Mouse (Mus musculus): Measurements from ENCODE around the gene Tet2. TPM values are rescaled to one million over a fixed set of nuclear protein-coding genes. Genes with fewer than 3 reads are reported as not detected.

The Tet2 gene
- polyA plus RNA-seq, 1 experiment from 2014 or later: 12.9 TPM

- 92% methylated on average over 7 of the region's 7 CpGs for WGBS
- TF ChIP-seq EP300 (optimal IDR thresholded peaks at IDR 0.05) (no peak), CTCF (IDR thresholded peaks at IDR 0.05; ENCODE audit: low read depth) (no peak)
- Histone ChIP-seq H3K27ac (replicated peaks) (no peak overlapping the region), H3K9ac (ENCODE audit: low read length) (no peak overlapping the region), H3K4me1 (replicated peaks; ENCODE audit: control insufficient read depth, insufficient read depth) (no peaks in the 10 kb centered on the region), H3K9me3 (ENCODE audit: control insufficient read depth, low read length) (no peaks in the 10 kb centered on the region), H3K27me3 (ENCODE audit: control insufficient read depth, insufficient read depth, low read length) (no peaks in the 10 kb centered on the region), H3K4me2 (replicated peaks; ENCODE audit: low read depth) (no peak overlapping the region), H3K36me3 (ENCODE audit: control insufficient read depth, insufficient read depth, low read length) (peaks cover 2% of the 10 kb centered on the region; the same call in 1 of the 2 replicates), H3K4me3 (ENCODE audit: low read depth, low read length) (no peak overlapping the region)
- ATAC-seq (ENCODE audit: low FRiP score, low TSS enrichment) (no peak), DNase-seq (ENCODE audit: low spot score) (no peak)
These were observed 31.5 kb downstream of the Tet2 start for GRCm38 (mm10) chr3:133513475-133513874.

DNA sequence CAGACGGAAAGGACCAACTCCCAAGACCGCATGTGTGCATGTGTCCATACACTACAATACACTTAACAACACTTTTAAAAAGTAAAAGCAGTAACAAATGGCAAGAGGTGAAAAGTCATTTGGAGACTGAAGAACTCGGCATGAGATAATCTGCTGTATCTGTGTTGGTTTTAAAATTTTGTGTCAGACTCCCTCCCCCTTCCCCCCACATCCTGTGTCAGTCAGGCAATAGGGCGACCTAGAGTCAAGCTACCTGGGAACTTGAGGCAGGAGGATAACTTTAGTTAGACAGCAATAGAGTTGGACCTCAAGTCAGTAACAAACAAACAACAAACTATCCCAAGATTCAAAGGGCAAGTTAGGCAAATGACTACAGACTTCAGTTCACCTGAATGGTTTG is 34.6 kb downstream of the Tet2 start:
- H3K9ac ChIP-seq (ENCODE audit: low read length): no peak overlapping the region
- 77% methylated on average over 4 of the region's 4 CpGs for WGBS
- no peak overlapping the region for H3K4me3 ChIP-seq (ENCODE audit: low read depth, low read length)
- TF ChIP-seq CTCF (IDR thresholded peaks at IDR 0.05; ENCODE audit: low read depth) (no peak), EP300 (optimal IDR thresholded peaks at IDR 0.05) (no peak)
- H3K4me2 ChIP-seq (replicated peaks; ENCODE audit: low read depth): no peak overlapping the region
- H3K27me3 ChIP-seq (ENCODE audit: control insufficient read depth, insufficient read depth, low read length): no peaks in the 10 kb centered on the region
- ATAC-seq (ENCODE audit: low FRiP score, low TSS enrichment): no peak
- no peak overlapping the region for H3K27ac ChIP-seq (replicated peaks)
- no peak for DNase-seq (ENCODE audit: low spot score)
- no peaks in the 10 kb centered on the region for H3K4me1 ChIP-seq (replicated peaks; ENCODE audit: control insufficient read depth, insufficient read depth)
- H3K36me3 ChIP-seq (ENCODE audit: control insufficient read depth, insufficient read depth, low read length): peaks cover 2% of the 10 kb centered on the region; the same call in 1 of the 2 replicates
- no peaks in the 10 kb centered on the region for H3K9me3 ChIP-seq (ENCODE audit: control insufficient read depth, low read length)

GRCm38 (mm10) chr3:133509796-133510195 is 35.1 kb downstream of the Tet2 start:
- WGBS: 78% methylated on average over 2 of the region's 2 CpGs
- H3K36me3 ChIP-seq (ENCODE audit: control insufficient read depth, insufficient read depth, low read length): peaks cover 2% of the 10 kb centered on the region; the same call in 1 of the 2 replicates
- ATAC-seq (ENCODE audit: low FRiP score, low TSS enrichment): no peak

GRCm38 (mm10) chr3:133508881-133509280 is 36.1 kb downstream of the Tet2 start:
- TF ChIP-seq CTCF (IDR thresholded peaks at IDR 0.05; ENCODE audit: low read depth) (no peak), EP300 (optimal IDR thresholded peaks at IDR 0.05) (no peak)
- no peaks in the 10 kb centered on the region for H3K27me3 ChIP-seq (ENCODE audit: control insufficient read depth, insufficient read depth, low read length)
- WGBS: 95% methylated on average over 3 of the region's 3 CpGs
- H3K4me3 ChIP-seq (ENCODE audit: low read depth, low read length): no peak overlapping the region
- H3K27ac ChIP-seq (replicated peaks): no peak overlapping the region
- H3K36me3 ChIP-seq (ENCODE audit: control insufficient read depth, insufficient read depth, low read length): peaks cover 1% of the 10 kb centered on the region; the same call in 1 of the 2 replicates
- no peaks in the 10 kb centered on the region for H3K4me1 ChIP-seq (replicated peaks; ENCODE audit: control insufficient read depth, insufficient read depth)
- no peak overlapping the region for H3K9ac ChIP-seq (ENCODE audit: low read length)
- ATAC-seq (ENCODE audit: low FRiP score, low TSS enrichment) (no peak), DNase-seq (ENCODE audit: low spot score) (no peak)
- no peaks in the 10 kb centered on the region for H3K9me3 ChIP-seq (ENCODE audit: control insufficient read depth, low read length)
- no peak overlapping the region for H3K4me2 ChIP-seq (replicated peaks; ENCODE audit: low read depth)

More at GRCm38 (mm10) chr3:133509796-133510195, 35.1 kb downstream of the Tet2 start:
- Histone ChIP-seq H3K27ac (replicated peaks) (no peak overlapping the region), H3K4me2 (replicated peaks; ENCODE audit: low read depth) (no peak overlapping the region), H3K4me3 (ENCODE audit: low read depth, low read length) (no peak overlapping the region), H3K9ac (ENCODE audit: low read length) (no peak overlapping the region), H3K4me1 (replicated peaks; ENCODE audit: control insufficient read depth, insufficient read depth) (no peaks in the 10 kb centered on the region), H3K27me3 (ENCODE audit: control insufficient read depth, insufficient read depth, low read length) (no peaks in the 10 kb centered on the region), H3K9me3 (ENCODE audit: control insufficient read depth, low read length) (no peaks in the 10 kb centered on the region)
- no peak for DNase-seq (ENCODE audit: low spot score)
- no peak for TF ChIP-seq EP300 (optimal IDR thresholded peaks at IDR 0.05)
- TF ChIP-seq CTCF (IDR thresholded peaks at IDR 0.05; ENCODE audit: low read depth): no peak

DNA sequence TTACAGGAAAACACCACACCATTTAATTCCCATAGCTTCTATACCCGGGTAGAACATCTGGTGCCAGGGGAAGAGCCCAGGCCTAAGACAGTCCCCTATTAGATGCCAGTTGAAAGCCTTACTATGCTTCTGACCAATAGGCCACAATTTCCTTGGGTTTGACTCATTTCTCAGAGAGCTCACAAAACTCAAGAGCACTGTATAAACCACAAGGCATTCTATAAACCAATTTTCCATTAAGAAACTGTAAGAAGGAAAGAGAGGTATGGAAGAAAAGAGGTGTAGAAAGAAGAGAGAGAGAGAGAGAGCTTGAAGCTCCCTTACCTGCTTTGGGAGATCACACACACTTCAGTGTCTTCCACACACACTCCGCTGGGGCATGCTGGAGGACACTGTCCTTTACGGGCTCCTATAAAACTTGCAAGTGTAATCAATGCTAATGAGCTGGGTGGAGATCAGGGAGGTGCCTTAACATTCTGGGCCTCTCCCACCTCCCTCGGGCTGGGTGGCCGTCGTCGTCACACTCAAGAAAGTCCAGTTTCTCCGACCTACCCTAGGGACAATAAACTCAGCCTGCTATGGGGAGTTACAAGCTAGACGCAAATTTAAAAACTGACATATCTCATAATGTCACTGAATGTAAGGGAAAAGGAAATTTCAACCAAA is 38.5 kb downstream of the Tet2 start:
- H3K4me2 ChIP-seq (replicated peaks; ENCODE audit: low read depth): no peak overlapping the region
- no peak overlapping the region for H3K9ac ChIP-seq (ENCODE audit: low read length)
- no peaks in the 10 kb centered on the region for H3K4me1 ChIP-seq (replicated peaks; ENCODE audit: control insufficient read depth, insufficient read depth)
- ATAC-seq (ENCODE audit: low FRiP score, low TSS enrichment): no peak
- H3K27me3 ChIP-seq (ENCODE audit: control insufficient read depth, insufficient read depth, low read length): no peaks in the 10 kb centered on the region
- DNase-seq (ENCODE audit: low spot score): no peak
- H3K36me3 ChIP-seq (ENCODE audit: control insufficient read depth, insufficient read depth, low read length): no peaks in the 10 kb centered on the region; the same call in 1 of the 2 replicates
- no peaks in the 10 kb centered on the region for H3K9me3 ChIP-seq (ENCODE audit: control insufficient read depth, low read length)
- H3K27ac ChIP-seq (replicated peaks): no peak overlapping the region
- 69% methylated on average over 9 of the region's 9 CpGs for WGBS
- TF ChIP-seq CTCF (IDR thresholded peaks at IDR 0.05; ENCODE audit: low read depth) (no peak), EP300 (optimal IDR thresholded peaks at IDR 0.05) (no peak)
- no peak overlapping the region for H3K4me3 ChIP-seq (ENCODE audit: low read depth, low read length)

DNA sequence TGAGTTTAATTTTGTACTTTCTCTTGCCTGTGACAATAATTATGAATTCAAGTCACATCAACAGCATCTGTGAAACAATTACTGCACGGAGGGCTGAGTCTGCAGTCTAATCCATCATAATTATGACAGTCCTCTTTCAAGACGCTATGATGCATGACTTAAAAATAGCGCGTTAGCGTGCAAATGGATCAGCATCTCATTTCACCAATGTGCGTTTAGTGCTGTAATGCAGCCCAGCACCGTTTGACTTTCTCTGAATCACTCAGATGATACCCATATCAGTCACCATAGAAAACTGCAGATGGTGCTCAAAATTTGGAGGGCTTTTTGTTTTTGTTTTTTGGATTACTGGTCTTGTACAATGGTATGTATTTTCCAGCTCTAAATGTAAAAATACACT is 48.0 kb downstream of the Tet2 start:
- WGBS: 75% methylated on average over 7 of the region's 7 CpGs
- DNase-seq (ENCODE audit: low spot score) (no peak), ATAC-seq (ENCODE audit: low FRiP score, low TSS enrichment) (no peak)
- Histone ChIP-seq H3K4me2 (replicated peaks; ENCODE audit: low read depth) (no peak overlapping the region), H3K36me3 (ENCODE audit: control insufficient read depth, insufficient read depth, low read length) (no peaks in the 10 kb centered on the region), H3K4me1 (replicated peaks; ENCODE audit: control insufficient read depth, insufficient read depth) (no peaks in the 10 kb centered on the region), H3K9ac (ENCODE audit: low read length) (no peak overlapping the region), H3K27me3 (ENCODE audit: control insufficient read depth, insufficient read depth, low read length) (no peaks in the 10 kb centered on the region), H3K9me3 (ENCODE audit: control insufficient read depth, low read length) (no peaks in the 10 kb centered on the region), H3K4me3 (ENCODE audit: low read depth, low read length) (no peak overlapping the region), H3K27ac (replicated peaks) (no peak overlapping the region)
- no peak for TF ChIP-seq EP300 (optimal IDR thresholded peaks at IDR 0.05)
- no peak for TF ChIP-seq CTCF (IDR thresholded peaks at IDR 0.05; ENCODE audit: low read depth)

Measured in stomach, postnatal 0 days (tissue).